Comparison of ENCODE assay signal across 8 mouse cellular contexts in the genomic region with DNA sequence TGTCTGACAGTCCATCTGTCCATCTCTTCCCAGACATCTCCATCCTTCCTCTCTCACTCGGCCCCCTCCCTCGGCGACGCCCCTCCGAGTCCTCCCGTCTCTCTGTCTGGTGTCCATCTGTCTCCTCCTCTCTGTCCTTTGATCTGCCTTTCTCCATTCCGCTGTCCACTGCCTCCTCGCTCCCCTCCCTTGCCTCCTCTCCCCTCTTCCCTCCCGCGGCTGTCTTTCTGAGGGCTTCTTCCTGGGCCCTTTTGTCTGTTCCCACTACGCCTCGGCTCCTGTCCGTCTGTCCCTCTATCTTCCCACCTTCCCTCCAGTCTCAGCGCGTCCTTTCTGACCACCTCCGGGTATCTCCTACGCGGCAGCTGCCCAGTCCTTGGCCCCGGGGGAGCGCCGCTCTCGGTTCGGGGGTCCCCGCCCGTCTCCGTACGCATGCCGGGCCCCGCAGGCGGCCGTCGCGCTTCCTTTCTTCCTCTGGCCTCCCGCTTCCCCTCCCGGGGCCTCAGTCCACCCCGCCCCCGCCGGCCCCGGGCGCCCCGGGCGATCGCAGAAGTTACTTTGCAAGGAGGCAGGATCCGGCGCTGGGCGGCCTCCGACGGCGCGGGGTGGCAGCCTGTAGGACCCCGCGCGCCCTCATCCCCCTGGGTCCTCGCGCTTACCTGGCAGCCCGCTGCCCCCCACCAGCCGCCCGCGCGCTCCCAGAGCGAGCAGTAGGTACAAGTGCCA. TPM values are rescaled to one million over a fixed set of nuclear protein-coding genes. Genes with fewer than 3 reads are reported as not detected.
DNase-seq lines count a peak whose midpoint lies in the region; ATAC-seq and TF ChIP-seq lines count a peak whose summit lies in the region.

No protein-coding gene starts in this region.

- no peaks in the 10 kb centered on the region for H3K36me3 ChIP-seq in ES-E14 (ENCODE audit: control insufficient read depth, insufficient read depth, low read length, poor library complexity, severe bottlenecking)
- peaks cover 9% of the 10 kb centered on the region; the same call in 1 of the 2 replicates for H3K36me3 ChIP-seq in forebrain, embryonic 13.5 days (ENCODE audit: poor library complexity, severe bottlenecking)
- no peaks in the 10 kb centered on the region for H3K36me3 ChIP-seq in intestine, embryonic 15.5 days

- H3K4me1 ChIP-seq in ES-E14 (ENCODE audit: control insufficient read depth in 2 of 2, insufficient read depth in 2 of 2, low read length in 2 of 2, poor library complexity in 1 of 2): peaks cover 0 to 3% of the 10 kb centered on the region in 2 experiments; a peak in 1 of 4 replicates
- peaks cover 29% of the 10 kb centered on the region for H3K4me1 ChIP-seq in forebrain, embryonic 13.5 days
- peaks cover 15% of the 10 kb centered on the region for H3K4me1 ChIP-seq in intestine, embryonic 15.5 days (replicated peaks)

- H3K9ac ChIP-seq in ES-E14 (ENCODE audit: insufficient read depth, low read depth, low read length, poor library complexity, severe bottlenecking): peak overlapping the region; percentile 42; the same call in 1 of the 2 replicates
- peak overlapping the region; percentile 73 for H3K9ac ChIP-seq in forebrain, embryonic 13.5 days
- peak overlapping the region; percentile 58 for H3K9ac ChIP-seq in intestine, embryonic 15.5 days

- H3K27me3 ChIP-seq in forebrain, embryonic 13.5 days: peaks cover 24% of the 10 kb centered on the region
- H3K27me3 ChIP-seq in intestine, embryonic 15.5 days (replicated peaks): peaks cover 55% of the 10 kb centered on the region

- no peak overlapping the region for H3K27ac ChIP-seq in gastrocnemius, adult 2 months
- no peak overlapping the region for H3K27ac ChIP-seq in ES-E14 (ENCODE audit: insufficient read depth, low read depth, low read length, poor library complexity, severe bottlenecking)
- H3K27ac ChIP-seq in forebrain, embryonic 13.5 days: peak overlapping the region; percentile 36
- H3K27ac ChIP-seq in intestine, embryonic 15.5 days: no peak overlapping the region

- intact Hi-C loops in gastrocnemius, adult 2 months (cut with DNase I): no loop called here
- intact Hi-C loops in gastrocnemius, postnatal 36 days (cut with DNase I): no loop called here

- no peak for TF ChIP-seq CTCF in gastrocnemius, adult 2 months (IDR thresholded peaks at IDR 0.05)

- H3K4me3 ChIP-seq in gastrocnemius, adult 2 months: peak overlapping the region; percentile 81
- H3K4me3 ChIP-seq in ES-E14 (ENCODE audit: insufficient read depth in 1 of 2, low read depth in 1 of 2, low read length in 2 of 2, poor library complexity in 1 of 2, severe bottlenecking in 1 of 2): peak overlapping the region; percentile 72 to 81
- peak overlapping the region; percentile 72 for H3K4me3 ChIP-seq in forebrain, embryonic 13.5 days
- peak overlapping the region; percentile 65 for H3K4me3 ChIP-seq in intestine, embryonic 15.5 days (replicated peaks)

- in situ Hi-C loops in ES-E14 (cut with MboI; ENCODE audit: low sequenced_read_pairs in 2 of 2, unreplicated experiment in 2 of 2): no loop called here

- H3K9me3 ChIP-seq in ES-E14 (ENCODE audit: control insufficient read depth, insufficient read depth, low read depth, low read length): no peaks in the 10 kb centered on the region
- H3K9me3 ChIP-seq in forebrain, embryonic 13.5 days (replicated peaks): no peaks in the 10 kb centered on the region
- no peaks in the 10 kb centered on the region for H3K9me3 ChIP-seq in intestine, embryonic 15.5 days

- under 1% methylated on average over 60 of the region's 61 CpGs for WGBS in forebrain, embryonic 13.5 days
- 1% methylated on average over 61 of the region's 61 CpGs for WGBS in intestine, embryonic 15.5 days

- no peak for DNase-seq in gastrocnemius, adult 2 months
- no peak for DNase-seq in gastrocnemius, postnatal 36 days
- no peak for DNase-seq in ES-E14 (ENCODE audit: low read depth, low spot score)
- DNase-seq in lung, postnatal 14 days: peak; percentile 35
- DNase-seq in frontal cortex, postnatal 14 days (ENCODE audit: low spot score in 2 of 2): no peak
- DNase-seq in layer of hippocampus, postnatal 14 days (ENCODE audit: low spot score in 2 of 2): no peak

- peak overlapping the region; percentile 85 for H3K4me2 ChIP-seq in forebrain, embryonic 13.5 days
- H3K4me2 ChIP-seq in intestine, embryonic 15.5 days (replicated peaks): peak overlapping the region; percentile 99

- no peak; the same call in 1 of the 2 replicates for ATAC-seq in forebrain, embryonic 13.5 days
- ATAC-seq in intestine, embryonic 15.5 days: peak; percentile 72

TF ChIP-seq in ES-E14, 5 proteins besides CTCF, POLR2A, EP300 and RAD21:
- TF ChIP-seq ZC3H11A (IDR thresholded peaks at IDR 0.05; ENCODE audit: borderline replicate concordance, low read depth, low read length) (no peak), CHD2 (IDR thresholded peaks at IDR 0.05; ENCODE audit: low read depth, low read length) (no peak), MAFK (IDR thresholded peaks at IDR 0.05; ENCODE audit: insufficient read depth, low read depth, low read length) (no peak), HCFC1 (IDR thresholded peaks at IDR 0.05; ENCODE audit: borderline replicate concordance, insufficient read depth, low read length) (no peak), ZNF384 (IDR thresholded peaks at IDR 0.05; ENCODE audit: low read depth, low read length) (no peak)

RNA-seq across cellular contexts. Expression of a gene that starts 0.5 kb away (rescaled TPM):
- under 1 TPM; 0.18 to 0.45 TPM for total RNA-seq in gastrocnemius, adult 2 months (2021)
- under 1 TPM; 0.38 to 0.76 TPM for total RNA-seq in gastrocnemius, postnatal 36 days (2021)
- total RNA-seq in ES-E14 (2012; rRNA removed): 1.6 and 1.7 TPM in 2 replicates
- 10.7 and 13.0 TPM in 2 replicates for polyA plus RNA-seq in forebrain, embryonic 13.5 days (2015; fragmentation: Nextera tagmentation; extraction: Ambion mirVana)
- 4.3 and 4.5 TPM in 2 replicates for polyA plus RNA-seq in intestine, embryonic 15.5 days (2015; fragmentation: Nextera tagmentation; extraction: Ambion mirVana)
- 10 to 100 TPM; 19.2 to 21.7 TPM for total RNA-seq in layer of hippocampus, postnatal 14 days (2021)

RNA-seq across cellular contexts. Expression of a gene that starts 54.9 kb away (rescaled TPM):
- not detected for total RNA-seq in gastrocnemius, adult 2 months (2021)
- total RNA-seq in gastrocnemius, postnatal 36 days (2021): not detected
- total RNA-seq in ES-E14 (2012; rRNA removed): 0.40 and 0.90 TPM in 2 replicates
- polyA plus RNA-seq in forebrain, embryonic 13.5 days (2015; fragmentation: Nextera tagmentation; extraction: Ambion mirVana): 84.8 and 104 TPM in 2 replicates
- polyA plus RNA-seq in intestine, embryonic 15.5 days (2015; fragmentation: Nextera tagmentation; extraction: Ambion mirVana): 0.40 and 0.54 TPM in 2 replicates
- total RNA-seq in layer of hippocampus, postnatal 14 days (2021): 100 to 1,000 TPM; 127 to 142 TPM

Comparison
In these comparisons a context has a peak if more than half of its experiments do, and no peak if none do; other contexts are left out.
1. RNA of a gene that starts 54.9 kb away (total RNA-seq): 127 to 142 TPM in layer of hippocampus, postnatal 14 days; 0.40 to 0.90 TPM in ES-E14, not detected in gastrocnemius, adult 2 months and not detected in gastrocnemius, postnatal 36 days; every median in the first group is over 10 times any median in the second.
2. Peak in every context shown above with its lines, with median percentiles within 50 percentile points of each other: H3K4me3 ChIP-seq and H3K9ac ChIP-seq.